Mouse (Mus musculus): ENCODE results near the gene Pla2g5.

DNA sequence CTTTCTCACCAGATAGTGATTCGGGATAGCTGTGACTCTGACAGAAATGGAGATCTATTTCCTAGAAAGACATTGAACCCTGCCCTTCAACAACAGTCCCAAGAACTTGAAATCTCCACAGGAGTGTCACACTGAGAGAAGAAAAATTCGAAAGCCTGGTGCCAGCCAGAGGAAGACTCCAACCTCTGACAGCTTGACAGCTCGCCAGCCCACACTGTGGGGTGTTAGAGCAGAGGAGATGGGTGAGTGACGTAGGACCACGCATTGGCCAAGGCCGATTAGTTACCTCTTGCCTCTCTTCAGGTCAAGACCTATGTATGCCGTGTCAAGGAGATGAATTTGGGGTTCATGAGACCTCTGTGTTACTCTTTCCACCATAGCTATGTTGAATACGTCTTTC, 22.6 kb downstream of the Pla2g5 start:
- no peak for TF ChIP-seq CTCF (IDR thresholded peaks at IDR 0.05; ENCODE audit: low read depth)
- no peak for TF ChIP-seq EP300 (optimal IDR thresholded peaks at IDR 0.05)

Measured in stomach, postnatal 0 days (tissue).